Mouse (Mus musculus): ENCODE measurements around the gene Gm21958.
"Not testable (repeated sequence)": the region's sequence is repeated elsewhere in the genome, so short reads cannot be mapped to it uniquely, and the experiment has no call there.

Gm21958 gene

GRCm38 (mm10) chr3:54723741-54724500 is 9.8 kb upstream of the Gm21958 start:
- peak; percentile 90 for DNase-seq (ENCODE audit: low read depth, low spot score)

GRCm38 (mm10) chr3:54718947-54719346 is 4.8 kb upstream of the Gm21958 start:
- peak; percentile 50 for DNase-seq (ENCODE audit: low read depth, low spot score)

GRCm38 (mm10) chr3:54717348-54717747 is 3.2 kb upstream of the Gm21958 start:
- no peak for DNase-seq (ENCODE audit: low read depth, low spot score)

DNA sequence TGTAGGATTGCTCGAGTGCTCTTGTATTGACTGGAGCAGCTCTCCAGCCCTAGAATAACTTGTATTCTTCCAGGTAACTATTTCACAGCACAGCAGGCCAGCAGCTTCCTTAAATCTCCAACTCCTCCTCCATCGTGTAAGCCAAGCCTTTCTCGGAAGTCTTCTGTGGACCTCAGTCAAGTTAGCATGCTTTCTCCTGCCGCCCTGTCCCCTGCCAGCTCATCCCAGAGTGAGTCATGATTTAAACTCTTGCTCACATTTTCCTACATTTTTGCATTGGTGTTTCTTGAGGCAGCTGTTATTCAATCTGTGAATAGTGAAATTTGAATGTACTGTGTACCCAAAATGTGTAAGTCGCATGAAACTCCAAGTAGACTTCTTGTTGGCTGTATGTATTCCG is 1.3 kb upstream of the Gm21958 start:
- no peak for DNase-seq (ENCODE audit: low read depth, low spot score)

GRCm38 (mm10) chr3:54708972-54709371 is 5.2 kb downstream of the Gm21958 start:
- DNase-seq (ENCODE audit: low read depth, low spot score): no peak

DNA sequence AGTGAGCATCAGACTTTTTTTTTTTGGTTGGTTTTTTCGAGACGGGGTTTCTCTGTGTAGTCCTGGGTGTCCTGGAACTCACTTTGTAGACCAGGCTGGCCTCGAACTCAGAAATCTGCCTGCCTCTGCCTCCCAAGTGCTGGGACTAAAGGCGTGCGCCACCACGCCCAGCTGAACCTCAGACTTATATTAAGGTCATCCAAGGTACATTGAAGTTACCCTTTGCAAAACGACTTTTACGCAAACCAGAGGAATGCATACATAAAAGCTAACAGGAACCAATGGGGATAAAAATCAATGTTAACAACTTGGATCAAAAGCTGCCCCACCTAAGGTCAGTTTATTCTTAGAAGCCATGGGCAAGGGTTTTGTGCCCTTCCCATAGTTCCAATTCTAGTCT is 10.0 kb downstream of the Gm21958 start:
- DNase-seq (ENCODE audit: low read depth, low spot score): not testable (repeated sequence)

- DNase-seq (ENCODE audit: low read depth, low spot score): no peak
Observed at GRCm38 (mm10) chr3:54699759-54700301, 14.3 kb downstream of the Gm21958 start.

- DNase-seq (ENCODE audit: low read depth, low spot score): no peak
Observed at GRCm38 (mm10) chr3:54693056-54693415, 21.1 kb downstream of the Gm21958 start.

- peak; percentile 97 for DNase-seq (ENCODE audit: low read depth, low spot score)
Observed at GRCm38 (mm10) chr3:54692202-54693055, 21.7 kb downstream of the Gm21958 start, which contains the start of gene Supt20. Supt20 (plus strand) TSS chr3:54692807.

- peak; percentile 35 for DNase-seq (ENCODE audit: low read depth, low spot score)
Observed at GRCm38 (mm10) chr3:54689091-54689490, 25.1 kb downstream of the Gm21958 start.

DNA sequence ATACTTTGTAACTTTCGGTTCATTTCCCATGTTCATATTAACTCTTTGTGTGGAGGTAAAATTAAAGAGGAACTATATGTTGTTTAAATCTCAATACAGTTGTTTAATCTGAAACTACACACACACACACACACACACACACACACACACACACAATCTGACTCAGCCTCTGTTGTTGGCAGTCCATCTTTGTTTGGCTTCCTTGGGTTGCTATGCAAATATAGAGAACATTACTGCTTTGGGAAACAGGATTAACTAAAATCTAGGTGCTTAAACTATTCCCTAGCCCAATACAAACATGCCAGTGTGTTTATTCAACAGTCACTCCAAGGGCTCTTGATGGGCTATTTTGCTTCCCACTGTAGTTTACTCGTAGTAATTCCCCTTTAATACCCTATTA is 26.9 kb downstream of the Gm21958 start:
- no peak for DNase-seq (ENCODE audit: low read depth, low spot score)

DNA sequence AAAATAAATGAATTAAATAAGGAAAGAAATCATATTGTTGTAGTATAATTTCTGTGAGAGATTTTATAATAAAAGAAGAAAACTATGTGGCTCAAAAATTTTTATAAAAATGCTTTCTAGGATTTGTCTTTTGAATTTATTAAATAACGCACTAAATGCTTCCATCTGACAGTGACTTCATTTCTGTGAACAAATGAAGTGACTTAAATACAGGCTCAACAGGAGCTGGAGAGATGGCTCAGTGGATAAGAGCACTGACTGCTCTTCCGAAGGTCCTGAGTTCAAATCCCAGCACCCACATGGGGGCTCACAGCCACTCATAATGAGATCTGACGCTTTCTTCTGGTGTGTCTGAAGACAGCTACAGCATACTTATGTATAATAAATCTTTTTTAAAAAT is 29.0 kb downstream of the Gm21958 start:
- DNase-seq (ENCODE audit: low read depth, low spot score): no peak

DNA sequence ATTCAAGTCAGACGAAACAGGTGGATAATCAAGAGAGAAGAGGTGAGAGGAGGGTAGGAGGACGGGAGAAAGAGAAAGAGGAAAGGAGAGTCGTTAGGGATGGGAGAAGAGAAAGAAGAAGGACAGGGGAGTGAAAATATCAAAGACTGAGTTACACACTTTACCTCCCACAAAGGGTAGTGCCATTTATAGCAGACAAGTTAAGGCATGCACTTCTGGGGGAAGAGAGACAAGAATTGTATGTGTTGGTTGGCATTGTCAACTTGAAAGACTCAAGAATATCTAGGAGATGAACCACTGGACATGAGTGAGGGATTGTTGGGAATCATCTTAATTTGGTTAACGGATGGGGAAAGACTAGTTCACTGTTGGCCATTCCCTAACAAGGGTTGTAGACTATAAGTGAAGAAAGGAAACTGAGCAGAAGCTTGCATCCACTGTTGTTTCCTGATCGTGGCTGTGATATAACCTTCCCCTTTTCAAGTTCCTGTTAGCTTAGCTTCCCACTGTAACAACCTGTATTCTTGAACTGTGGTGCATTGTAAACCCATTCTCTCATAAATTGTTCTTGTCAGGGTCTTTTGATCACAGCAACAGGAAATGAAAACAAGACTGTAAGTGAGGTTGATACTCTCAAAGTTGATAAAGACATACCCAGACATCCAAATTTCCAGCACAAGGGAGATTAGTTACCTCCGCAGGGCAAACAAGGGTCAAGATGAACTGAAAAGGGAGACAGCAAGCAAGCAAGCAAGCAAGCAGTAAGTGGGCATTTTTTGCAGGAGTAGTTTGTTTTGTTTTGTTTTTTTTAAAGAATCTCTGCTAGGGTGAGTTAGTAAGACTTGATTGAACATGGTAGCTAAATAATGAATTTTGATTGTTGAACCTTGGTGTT is 32.6 kb downstream of the Gm21958 start:
- DNase-seq (ENCODE audit: low read depth, low spot score): no peak

- no peak for DNase-seq (ENCODE audit: low read depth, low spot score)
Observed at GRCm38 (mm10) chr3:54676818-54677217, 37.3 kb downstream of the Gm21958 start.

- peak; percentile 38 for DNase-seq (ENCODE audit: low read depth, low spot score)
Observed at GRCm38 (mm10) chr3:54672557-54673529, 41.3 kb downstream of the Gm21958 start.

DNA sequence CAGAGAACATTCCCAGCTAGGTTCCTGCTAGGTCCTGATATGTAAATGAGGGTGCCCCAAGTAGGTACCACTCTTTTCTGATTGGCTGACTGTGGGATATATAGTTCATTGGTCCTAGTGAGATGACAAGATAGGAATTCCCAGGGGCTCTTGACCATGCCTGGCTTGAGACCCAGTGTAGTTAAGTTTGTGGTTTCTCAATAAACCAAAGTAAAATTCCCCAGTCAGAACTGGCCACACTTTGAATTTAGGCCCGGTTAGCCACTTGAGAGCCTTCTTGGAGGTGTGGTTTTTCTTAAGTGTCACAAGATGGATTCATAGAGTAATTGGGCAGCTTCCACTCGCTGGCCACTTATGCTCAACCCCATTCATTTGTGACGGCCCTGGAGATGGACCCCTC is 42.0 kb downstream of the Gm21958 start:
- DNase-seq (ENCODE audit: low read depth, low spot score): no peak

DNA sequence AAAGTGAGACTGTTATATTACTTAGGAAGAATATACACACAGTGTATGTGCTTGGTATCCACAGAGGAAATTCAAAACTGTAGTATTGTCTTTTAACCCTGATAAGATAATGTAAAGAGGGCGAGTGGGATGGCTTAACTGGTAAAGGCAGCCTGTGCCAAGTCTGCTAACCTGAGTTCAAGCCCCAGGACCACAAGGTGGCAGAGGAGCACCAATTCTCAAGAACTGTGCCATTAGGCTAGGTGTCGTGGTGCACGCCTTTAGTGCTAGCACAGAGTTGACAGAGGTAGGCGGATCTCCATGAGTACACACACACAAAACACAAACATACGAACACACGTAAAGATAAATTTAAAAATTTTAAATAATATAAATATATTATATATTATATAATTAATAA is 44.6 kb downstream of the Gm21958 start:
- no peak for DNase-seq (ENCODE audit: low read depth, low spot score)

- DNase-seq (ENCODE audit: low read depth, low spot score): peak; percentile 17
Observed at GRCm38 (mm10) chr3:54668722-54669121, 45.4 kb downstream of the Gm21958 start.

DNA sequence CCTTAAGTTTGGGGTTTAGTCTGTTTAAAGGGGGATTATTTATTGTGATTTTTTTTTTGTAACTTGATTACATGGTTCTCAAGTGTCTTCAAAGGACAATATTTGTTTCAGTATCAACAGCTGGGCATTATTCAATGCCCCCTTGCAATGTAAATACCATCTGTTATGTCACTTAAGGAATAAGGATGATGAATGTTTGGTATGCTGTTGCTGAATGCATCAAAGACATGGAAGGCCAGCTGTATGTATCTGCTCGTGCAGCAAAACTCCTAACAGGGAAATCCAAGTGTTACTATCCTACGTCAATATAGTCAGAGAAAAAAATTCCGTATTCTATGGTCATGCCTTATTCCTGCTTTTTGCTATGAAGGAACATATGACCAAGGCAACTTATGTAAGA is 46.0 kb downstream of the Gm21958 start:
- no peak for DNase-seq (ENCODE audit: low read depth, low spot score)
